Mouse (Mus musculus) C2C12 (cell line): ENCODE data around the gene Sdhc. TPM values are rescaled to one million over a fixed set of nuclear protein-coding genes. Genes with fewer than 3 reads are reported as not detected.

Source experiments
- H3K27me3 ChIP-seq: one replicate; pipeline ENCODE4 v1.6.1; 2011; ENCODE audit not compliant: control insufficient read depth, insufficient read depth, insufficient read length
- H3K36me3 ChIP-seq: one replicate; pipeline ENCODE4 v1.6.1; 2011; ENCODE audit not compliant: control insufficient read depth, insufficient read depth
- H3K4me3 ChIP-seq: one replicate; pipeline ENCODE4 v1.5.1; 2011; ENCODE audit warnings: mild to moderate bottlenecking, control low read depth; ENCODE audit not compliant: poor library complexity, insufficient read depth, severe bottlenecking
- H3K79me2 ChIP-seq: one replicate; pipeline ENCODE4 v1.6.1; 2011; ENCODE audit not compliant: control insufficient read depth, insufficient read depth
- H3K79me3 ChIP-seq: one replicate; pipeline ENCODE4 v1.6.1; 2011; ENCODE audit warnings: low read depth, control low read depth
- H3ac ChIP-seq: one replicate; pipeline ENCODE3; 2011; ENCODE audit warnings: low read depth; ENCODE audit not compliant: control insufficient read depth, insufficient read length
- CEBPB ChIP-seq: IDR thresholded peaks from one replicate; pipeline ENCODE4 v1.6.1; 2011; ENCODE audit warnings: low read depth, mild to moderate bottlenecking, control low read depth, moderate library complexity
- CTCF ChIP-seq: IDR thresholded peaks from one replicate; pipeline ENCODE4 v1.5.1; 2011; ENCODE audit not compliant: control insufficient read depth, insufficient read depth, insufficient read length
- FOSL1 ChIP-seq: IDR thresholded peaks from one replicate; pipeline ENCODE4 v1.8.0; 2011; ENCODE audit warnings: mild to moderate bottlenecking, low read length; ENCODE audit not compliant: poor library complexity, insufficient read depth, severe bottlenecking
- MAX ChIP-seq: IDR thresholded peaks from one replicate; pipeline ENCODE4 v1.6.1; 2011; ENCODE audit warnings: mild to moderate bottlenecking, control low read depth
- MYOD1 ChIP-seq: IDR thresholded peaks from one replicate; pipeline ENCODE4 v1.6.1; 2011; ENCODE audit warnings: low read depth; ENCODE audit not compliant: control insufficient read depth, insufficient read length
- MYOG ChIP-seq: IDR thresholded peaks from one replicate; pipeline ENCODE4 v1.6.1; 2011; ENCODE audit not compliant: control insufficient read depth, insufficient read length; ENCODE audit errors: extremely low read depth
- USF1 ChIP-seq: IDR thresholded peaks from one replicate; pipeline ENCODE4 v1.6.1; 2011; ENCODE audit warnings: low read depth, mild to moderate bottlenecking, control low read depth, moderate library complexity
- polyA plus RNA-seq: library from polyadenylated mRNA; unstranded; fragments of >200 nt; fragmentation: generic; extraction: Trizol; gene quantifications from one replicate; pipeline ENCODE4 v1.2.1, GENCODE M21; 2012; ENCODE audit warnings: missing spikeins

The Sdhc gene
- polyA plus RNA-seq, 1 experiment: 147 TPM

GRCm38 (mm10) chr1:171164258-171164657, 13.9 kb upstream of the Sdhc start:
- TF ChIP-seq MYOD1 (no peak), CEBPB (no peak), MYOG (no peak), USF1 (no peak), MAX (no peak), CTCF (no peak), FOSL1 (no peak)
- no peak overlapping the region for H3ac ChIP-seq

GRCm38 (mm10) chr1:171162526-171162925, 12.1 kb upstream of the Sdhc start:
- H3ac ChIP-seq: no peak overlapping the region
- H3K36me3 ChIP-seq: no peaks in the 10 kb centered on the region
- TF ChIP-seq FOSL1 (no peak), USF1 (no peak), MAX (no peak), MYOD1 (no peak), CEBPB (no peak), MYOG (no peak), CTCF (no peak)

More at GRCm38 (mm10) chr1:171164258-171164657, 13.9 kb upstream of the Sdhc start:
- Histone ChIP-seq H3K36me3 (no peaks in the 10 kb centered on the region), H3K4me3 (no peak overlapping the region), H3K27me3 (no peaks in the 10 kb centered on the region), H3K79me3 (no peaks in the 10 kb centered on the region), H3K79me2 (no peaks in the 10 kb centered on the region)

GRCm38 (mm10) chr1:171159485-171159975, 9.1 kb upstream of the Sdhc start:
- H3K36me3 ChIP-seq: no peaks in the 10 kb centered on the region
- no peak overlapping the region for H3ac ChIP-seq
- TF ChIP-seq CTCF (no peak), CEBPB (no peak), MYOD1 (no peak), FOSL1 (no peak), MAX (no peak), USF1 (no peak), MYOG (no peak)
- H3K79me3 ChIP-seq: no peaks in the 10 kb centered on the region
- H3K79me2 ChIP-seq: no peaks in the 10 kb centered on the region
- no peaks in the 10 kb centered on the region for H3K27me3 ChIP-seq
- H3K4me3 ChIP-seq: no peak overlapping the region

More at GRCm38 (mm10) chr1:171162526-171162925, 12.1 kb upstream of the Sdhc start:
- H3K79me2 ChIP-seq: no peaks in the 10 kb centered on the region
- no peak overlapping the region for H3K4me3 ChIP-seq
- no peaks in the 10 kb centered on the region for H3K79me3 ChIP-seq
- H3K27me3 ChIP-seq: no peaks in the 10 kb centered on the region

GRCm38 (mm10) chr1:171157965-171158364, 7.6 kb upstream of the Sdhc start:
- Histone ChIP-seq H3K79me2 (no peaks in the 10 kb centered on the region), H3K27me3 (no peaks in the 10 kb centered on the region), H3ac (no peak overlapping the region), H3K4me3 (no peak overlapping the region), H3K79me3 (no peaks in the 10 kb centered on the region), H3K36me3 (no peaks in the 10 kb centered on the region)
- TF ChIP-seq MAX (no peak), MYOD1 (no peak), CEBPB (no peak), USF1 (no peak), FOSL1 (no peak), MYOG (no peak), CTCF (no peak)

GRCm38 (mm10) chr1:171156644-171157043, 6.2 kb upstream of the Sdhc start:
- Histone ChIP-seq H3K36me3 (no peaks in the 10 kb centered on the region), H3ac (no peak overlapping the region), H3K79me3 (no peaks in the 10 kb centered on the region), H3K4me3 (no peak overlapping the region), H3K27me3 (no peaks in the 10 kb centered on the region), H3K79me2 (no peaks in the 10 kb centered on the region)
- TF ChIP-seq CEBPB: no peak
- no peak for TF ChIP-seq MYOG
- no peak for TF ChIP-seq CTCF

- Histone ChIP-seq H3K79me3 (peaks cover 13% of the 10 kb centered on the region), H3K36me3 (no peaks in the 10 kb centered on the region), H3ac (no peak overlapping the region), H3K27me3 (no peaks in the 10 kb centered on the region), H3K79me2 (peaks cover 31% of the 10 kb centered on the region), H3K4me3 (no peak overlapping the region)
- TF ChIP-seq MAX: no peak
- no peak for TF ChIP-seq CTCF
- TF ChIP-seq USF1: no peak
- no peak for TF ChIP-seq CEBPB
- no peak for TF ChIP-seq MYOD1
- no peak for TF ChIP-seq MYOG
- TF ChIP-seq FOSL1: no peak
These were observed 1.6 kb upstream of the Sdhc start for GRCm38 (mm10) chr1:171151966-171152365.
